Mouse (Mus musculus): ENCODE results near the gene Olfr373. TPM values are rescaled to one million over a fixed set of nuclear protein-coding genes. Genes with fewer than 3 reads are reported as not detected.
"Not testable (repeated sequence)": the region's sequence is repeated elsewhere in the genome, so short reads cannot be mapped to it uniquely, and the experiment has no call there.

Gene Olfr373
- not detected in 2 replicates for polyA plus RNA-seq (2016; fragmentation: Nextera tagmentation; extraction: Ambion mirVana)

DNA sequence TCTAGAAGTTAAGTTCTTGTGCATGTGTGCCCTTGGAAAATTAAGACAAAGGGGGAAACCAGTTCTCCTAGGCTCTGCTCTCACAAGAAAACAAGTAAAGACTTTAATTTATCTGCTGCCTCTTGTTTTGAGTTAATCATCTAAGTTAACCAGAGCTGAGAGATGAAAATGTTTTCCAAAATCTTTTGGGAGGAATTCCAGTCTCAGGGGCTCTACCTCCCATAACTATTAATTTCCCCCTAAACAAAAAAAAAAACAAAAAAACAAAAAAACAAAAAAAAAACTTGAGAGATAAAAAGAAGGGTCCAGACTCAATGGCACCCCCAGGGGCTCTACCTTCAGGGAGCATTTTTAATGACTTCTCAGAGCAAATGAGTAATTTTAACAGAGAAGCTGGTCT is at the start of gene Olfr373:
TSS of gene Olfr373 (plus strand) at position 301 of the 400 bp plus-strand sequence.
- H3K9me3 ChIP-seq; ATAC-seq (ENCODE audit: low FRiP score, low read depth): not testable (repeated sequence)

DNA sequence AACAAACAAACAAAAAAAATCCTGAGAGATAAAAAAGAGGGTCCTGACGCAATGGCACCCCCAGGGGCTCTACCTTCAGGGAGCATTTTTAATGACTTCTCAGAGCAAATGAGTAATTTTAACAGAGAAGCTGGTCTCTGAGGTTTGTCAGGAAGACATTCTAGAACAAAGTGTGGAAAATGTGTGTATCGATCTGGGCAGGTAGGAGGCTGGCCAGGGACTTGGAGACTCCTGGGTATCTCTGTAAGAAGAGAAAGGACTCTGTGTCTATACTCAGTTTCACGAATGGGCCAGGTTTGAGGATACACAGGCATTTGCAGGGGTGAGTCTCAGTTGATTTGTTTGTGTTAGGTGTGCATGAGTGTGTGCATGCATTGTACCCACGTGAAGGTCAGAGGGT is 42.1 kb upstream of the Olfr373 start, which contains the start of gene Olfr372:
TSS of gene Olfr372 (plus strand) at position 301 of the 400 bp plus-strand sequence.
- WGBS, result 79% methylated on average over 4 of the region's 4 CpGs
- not testable (repeated sequence) for H3K4me1 ChIP-seq; H3K4me2 ChIP-seq (replicated peaks); H3K27me3 ChIP-seq; H3K27ac ChIP-seq (replicated peaks); ATAC-seq (ENCODE audit: low FRiP score, low read depth); H3K9me3 ChIP-seq; H3K9ac ChIP-seq (replicated peaks); H3K4me3 ChIP-seq; H3K36me3 ChIP-seq

More for the DNA sequence above, at the start of gene Olfr373:
- not testable (repeated sequence) for H3K27ac ChIP-seq (replicated peaks); H3K4me2 ChIP-seq (replicated peaks); H3K9ac ChIP-seq (replicated peaks); H3K27me3 ChIP-seq; H3K36me3 ChIP-seq; H3K4me3 ChIP-seq; H3K4me1 ChIP-seq

GRCm38 (mm10) chr8:72042493-72042892 is 40.5 kb upstream of the Olfr373 start:
- Histone ChIP-seq H3K27me3 (no peaks in the 10 kb centered on the region), H3K9ac (replicated peaks) (no peak overlapping the region), H3K9me3 (no peaks in the 10 kb centered on the region), H3K4me1 (no peaks in the 10 kb centered on the region), H3K4me2 (replicated peaks) (no peak overlapping the region), H3K4me3 (no peak overlapping the region), H3K36me3 (no peaks in the 10 kb centered on the region), H3K27ac (replicated peaks) (no peak overlapping the region)
- ATAC-seq (ENCODE audit: low FRiP score, low read depth), result no peak
- 88% methylated on average over 1 of the region's 1 CpGs for WGBS

DNA sequence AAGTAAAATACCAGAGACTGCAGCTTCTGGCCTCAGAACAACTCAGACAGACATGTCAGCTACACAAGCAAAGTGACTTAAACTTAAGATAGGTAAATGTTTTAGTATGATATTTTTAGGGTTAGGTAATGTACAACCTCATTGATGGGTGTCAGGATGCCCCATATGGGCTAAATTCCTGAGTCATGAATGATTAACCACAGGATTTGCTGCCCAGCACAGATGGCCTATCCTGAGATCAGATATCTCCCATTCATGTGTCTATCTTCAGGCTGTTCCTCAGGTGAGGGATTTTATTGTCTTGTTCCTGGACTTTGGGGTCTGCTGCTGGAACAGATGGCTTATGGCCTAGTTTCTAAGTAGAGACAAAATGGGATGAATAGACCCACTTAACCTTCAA is 28.3 kb upstream of the Olfr373 start:
- not testable (repeated sequence) for H3K36me3 ChIP-seq; H3K27me3 ChIP-seq; ATAC-seq (ENCODE audit: low FRiP score, low read depth); H3K9me3 ChIP-seq; H3K4me1 ChIP-seq; H3K4me3 ChIP-seq; H3K27ac ChIP-seq (replicated peaks); H3K9ac ChIP-seq (replicated peaks); H3K4me2 ChIP-seq (replicated peaks)

GRCm38 (mm10) chr8:72057643-72058042 is 25.3 kb upstream of the Olfr373 start:
- WGBS, result 72% methylated on average over 3 of the region's 4 CpGs
- ATAC-seq (ENCODE audit: low FRiP score, low read depth); H3K9ac ChIP-seq (replicated peaks); H3K9me3 ChIP-seq; H3K36me3 ChIP-seq; H3K4me1 ChIP-seq; H3K4me3 ChIP-seq; H3K4me2 ChIP-seq (replicated peaks); H3K27me3 ChIP-seq; H3K27ac ChIP-seq (replicated peaks): not testable (repeated sequence)

GRCm38 (mm10) chr8:72066819-72067399 is 16.1 kb upstream of the Olfr373 start:
- not testable (repeated sequence) for H3K4me3 ChIP-seq, H3K9me3 ChIP-seq
- WGBS, result 86% methylated on average over 1 of the region's 1 CpGs

GRCm38 (mm10) chr8:72084744-72085143 is 1.8 kb downstream of the Olfr373 start:
- ATAC-seq (ENCODE audit: low FRiP score, low read depth), result no peak
- no peaks in the 10 kb centered on the region for H3K36me3 ChIP-seq
- H3K27ac ChIP-seq (replicated peaks), result no peak overlapping the region
- no peaks in the 10 kb centered on the region for H3K9me3 ChIP-seq
- H3K4me2 ChIP-seq (replicated peaks), result no peak overlapping the region
- H3K9ac ChIP-seq (replicated peaks), result no peak overlapping the region
- H3K27me3 ChIP-seq, result no peaks in the 10 kb centered on the region
- H3K4me3 ChIP-seq, result no peak overlapping the region
- H3K4me1 ChIP-seq, result no peaks in the 10 kb centered on the region
- WGBS, result 70% methylated on average over 5 of the region's 5 CpGs

More at GRCm38 (mm10) chr8:72066819-72067399, 16.1 kb upstream of the Olfr373 start:
- H3K4me1 ChIP-seq; H3K27ac ChIP-seq (replicated peaks); ATAC-seq (ENCODE audit: low FRiP score, low read depth); H3K36me3 ChIP-seq; H3K9ac ChIP-seq (replicated peaks); H3K27me3 ChIP-seq; H3K4me2 ChIP-seq (replicated peaks): not testable (repeated sequence)

- H3K9ac ChIP-seq (replicated peaks); H3K4me3 ChIP-seq; H3K36me3 ChIP-seq; H3K4me1 ChIP-seq; H3K9me3 ChIP-seq; H3K27ac ChIP-seq (replicated peaks); H3K27me3 ChIP-seq; H3K4me2 ChIP-seq (replicated peaks); ATAC-seq (ENCODE audit: low FRiP score, low read depth): not testable (repeated sequence)
- WGBS, result 92% methylated on average over 3 of the region's 3 CpGs
Observed at GRCm38 (mm10) chr8:72087611-72088010, 4.6 kb downstream of the Olfr373 start.

DNA sequence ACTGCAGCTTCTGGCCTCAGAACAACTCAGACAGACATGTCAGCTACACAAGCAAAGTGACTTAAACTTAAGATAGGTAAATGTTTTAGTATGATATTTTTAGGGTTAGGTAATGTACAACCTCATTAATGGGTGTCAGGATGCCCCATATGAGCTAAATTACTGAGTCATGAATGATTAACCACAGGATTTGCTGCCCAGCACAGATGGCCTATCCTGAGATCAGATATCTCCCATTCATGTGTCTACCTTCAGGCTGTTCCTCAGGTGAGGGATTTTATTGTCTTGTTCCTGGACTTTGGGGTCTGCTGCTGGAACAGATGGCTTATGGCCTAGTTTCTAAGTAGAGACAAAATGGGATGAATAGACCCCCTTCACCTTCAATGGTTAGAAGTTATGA is 13.7 kb downstream of the Olfr373 start:
- H3K4me1 ChIP-seq; H3K27ac ChIP-seq (replicated peaks); H3K9me3 ChIP-seq; H3K4me2 ChIP-seq (replicated peaks); H3K9ac ChIP-seq (replicated peaks); H3K4me3 ChIP-seq; H3K27me3 ChIP-seq; ATAC-seq (ENCODE audit: low FRiP score, low read depth); H3K36me3 ChIP-seq: not testable (repeated sequence)

DNA sequence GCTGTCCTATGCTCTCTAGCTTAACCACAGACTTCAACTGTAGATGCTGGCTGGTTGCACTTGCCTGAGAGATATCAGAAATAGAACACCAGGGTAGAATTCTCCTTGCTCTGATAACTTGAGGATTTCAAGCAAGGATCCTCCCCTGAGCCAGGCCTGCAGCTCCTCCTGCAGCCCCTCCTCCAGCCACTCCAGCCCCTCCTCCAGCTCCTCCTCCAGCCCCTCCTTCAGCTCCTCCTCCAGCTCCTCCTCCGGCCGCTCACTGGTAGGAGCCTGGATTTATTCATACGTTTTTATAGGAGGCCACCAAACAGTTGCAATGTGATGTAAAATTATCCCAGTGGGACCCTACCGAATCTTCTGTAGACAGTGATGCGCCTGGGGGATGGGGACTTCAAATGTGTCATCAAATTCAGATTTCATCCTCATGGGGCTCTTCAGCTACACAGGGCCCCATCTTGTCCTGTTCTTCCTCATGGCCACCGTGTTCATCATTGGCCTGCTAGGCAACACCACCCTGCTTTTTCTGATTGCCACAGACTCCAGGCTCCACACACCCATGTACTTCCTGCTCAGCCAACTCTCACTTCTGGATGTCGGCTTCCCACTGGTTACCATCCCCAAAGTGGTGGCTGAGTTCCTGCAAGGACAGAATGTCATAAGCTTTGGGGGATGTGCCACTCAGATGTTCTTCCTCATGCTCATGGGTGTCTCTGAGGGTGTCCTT is 16.6 kb downstream of the Olfr373 start:
- H3K9ac ChIP-seq (replicated peaks); H3K4me3 ChIP-seq; H3K4me2 ChIP-seq (replicated peaks); H3K4me1 ChIP-seq; H3K27me3 ChIP-seq; H3K36me3 ChIP-seq; H3K9me3 ChIP-seq; H3K27ac ChIP-seq (replicated peaks); ATAC-seq (ENCODE audit: low FRiP score, low read depth): not testable (repeated sequence)
- WGBS, result 55% methylated on average over 6 of the region's 7 CpGs

DNA sequence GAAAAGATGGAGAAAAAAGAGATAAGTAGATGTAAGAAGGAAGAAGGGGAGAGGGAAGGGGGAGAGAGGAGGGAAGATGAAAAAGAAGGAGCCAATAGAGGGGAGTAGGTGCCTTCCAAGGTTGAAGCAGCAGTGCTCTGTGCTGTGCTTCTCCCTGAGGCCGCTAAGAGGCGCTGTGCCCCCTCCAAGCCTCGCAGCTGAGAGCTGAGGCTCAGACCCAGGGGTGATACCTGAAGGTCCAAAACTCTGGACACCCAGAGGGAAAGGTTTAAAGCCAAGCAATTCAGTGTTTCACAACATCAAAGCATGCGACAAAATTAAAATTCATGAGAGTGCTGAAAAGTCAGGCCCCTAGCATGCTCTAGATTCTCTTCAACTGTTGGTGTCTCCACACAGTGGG is 22.2 kb downstream of the Olfr373 start:
- Histone ChIP-seq H3K36me3 (no peaks in the 10 kb centered on the region), H3K9ac (replicated peaks) (no peak overlapping the region), H3K4me1 (no peaks in the 10 kb centered on the region), H3K9me3 (0 out of 2 replicates have a peak, but pooled peaks cover 2% of the 10 kb centered on the region), H3K4me3 (no peak overlapping the region), H3K27me3 (no peaks in the 10 kb centered on the region), H3K27ac (replicated peaks) (no peak overlapping the region), H3K4me2 (replicated peaks) (no peak overlapping the region)
- ATAC-seq (ENCODE audit: low FRiP score, low read depth), result no peak
- 29% methylated on average over 4 of the region's 4 CpGs for WGBS

DNA sequence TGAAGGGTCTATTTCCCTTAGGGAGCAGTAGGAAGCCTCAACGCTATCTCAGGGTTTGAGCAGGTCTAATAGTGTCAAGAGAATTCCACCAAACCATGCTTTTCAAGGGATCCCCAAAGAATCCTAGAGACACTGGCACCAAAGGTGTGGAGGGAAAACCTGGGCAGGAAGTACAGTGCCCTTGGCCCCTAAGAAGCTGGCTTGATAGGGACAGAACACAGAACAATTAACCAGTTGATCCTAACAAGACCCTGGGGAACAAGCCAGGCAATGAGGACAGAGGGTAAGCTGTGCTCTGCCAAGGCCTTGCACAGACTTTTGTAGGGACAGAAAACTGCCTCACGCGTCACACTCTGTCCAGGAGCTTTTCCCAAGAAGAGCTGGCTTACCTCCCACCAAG is 23.8 kb downstream of the Olfr373 start, which contains the start of gene Olfr374:
TSS of gene Olfr374 (plus strand) at position 301 of the 400 bp plus-strand sequence.
- 92% methylated on average over 3 of the region's 3 CpGs for WGBS
- Histone ChIP-seq H3K27me3 (no peaks in the 10 kb centered on the region), H3K4me2 (replicated peaks) (no peak within 1 kb of the TSS), H3K4me1 (no peaks in the 10 kb centered on the region), H3K9ac (replicated peaks) (no peak within 1 kb of the TSS), H3K4me3 (no peak within 1 kb of the TSS), H3K27ac (replicated peaks) (no peak within 1 kb of the TSS), H3K9me3 (0 out of 2 replicates have a peak, but pooled peaks cover 2% of the 10 kb centered on the region), H3K36me3 (no peaks in the 10 kb centered on the region)
- no peak for ATAC-seq (ENCODE audit: low FRiP score, low read depth)

All from midbrain, embryonic 12.5 days (tissue).